Mouse (Mus musculus): ENCODE measurements around the gene Nmt1.

DNA sequence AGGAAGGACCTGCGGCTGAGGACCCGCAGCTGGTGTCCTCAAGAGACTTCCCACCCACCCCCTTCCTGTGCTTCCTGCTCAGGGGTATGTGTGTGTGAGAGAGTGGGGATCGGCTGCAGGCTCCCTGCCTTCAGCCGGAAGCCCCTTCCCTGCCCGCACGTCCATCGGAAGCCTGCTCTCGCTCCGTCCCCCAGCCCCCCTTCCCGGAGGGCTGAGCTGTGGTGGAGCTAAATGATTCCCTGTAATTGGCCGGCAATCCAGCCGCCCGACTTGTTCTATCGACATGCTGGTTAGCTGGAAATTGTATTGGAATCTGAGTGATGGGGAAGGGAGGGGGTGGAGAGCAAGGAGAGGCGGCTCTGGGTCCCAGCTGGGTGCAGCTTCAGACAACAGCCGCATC, 36.3 kb upstream of the Nmt1 start:
- no peak for TF ChIP-seq FLI1 (IDR thresholded peaks at IDR 0.05; ENCODE audit: low read length)
- TF ChIP-seq GATA1 (IDR thresholded peaks at IDR 0.05; ENCODE audit: borderline replicate concordance, low read length): no peak
